Mouse (Mus musculus): ENCODE data around the gene Galnt9. TPM values are rescaled to one million over a fixed set of nuclear protein-coding genes. Genes with fewer than 3 reads are reported as not detected.

Galnt9 gene
- polyA plus RNA-seq, 1 experiment from 2014 or later: 23.9 TPM

DNA sequence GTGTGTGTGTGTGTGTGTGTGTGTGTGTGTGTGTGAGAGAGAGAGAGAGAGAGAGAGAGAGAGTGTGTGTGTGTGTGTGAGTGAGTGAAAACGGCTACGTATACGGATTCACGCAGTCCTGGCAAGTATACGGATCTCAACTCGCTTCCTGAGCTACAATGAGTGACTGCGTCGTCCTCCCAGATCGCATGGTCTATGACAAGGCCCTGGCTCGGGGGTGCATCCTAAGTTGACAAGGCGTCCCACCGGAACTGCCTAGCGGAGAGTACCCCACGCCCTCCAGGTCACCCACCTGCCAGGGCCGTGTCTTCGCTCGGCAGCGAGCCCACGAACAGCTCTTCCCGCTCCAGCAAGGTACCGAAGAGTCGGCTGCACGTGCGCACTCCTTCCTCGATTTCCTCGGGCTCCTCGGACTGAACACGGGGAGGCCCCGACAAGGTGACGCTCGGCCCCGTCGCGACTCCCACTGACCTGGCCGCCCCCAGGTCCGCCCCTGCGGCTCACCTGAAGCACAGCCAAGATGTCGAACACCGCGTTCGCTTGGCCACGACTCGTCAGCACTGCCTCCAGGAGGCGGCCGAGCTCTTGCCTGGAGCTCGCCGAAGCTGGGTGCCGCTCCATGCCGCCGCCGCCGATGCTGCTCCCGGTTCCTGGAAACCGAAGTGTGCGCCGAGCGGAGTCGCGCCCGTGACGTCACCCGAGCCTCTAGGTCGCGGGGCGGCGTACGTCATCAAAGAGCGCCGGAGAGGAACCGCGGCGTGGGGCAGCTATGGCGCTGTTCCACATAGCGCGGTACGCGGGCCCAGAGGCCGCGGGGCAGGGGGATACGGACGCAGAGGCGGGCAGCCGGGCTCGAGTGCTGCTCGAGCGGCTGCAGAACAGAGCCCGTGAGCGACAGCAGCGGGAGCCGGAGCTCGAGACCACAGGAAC is 108.8 kb downstream of the Galnt9 start, which contains the start of the genes Noc4l and Ddx51:
Gene Noc4l (minus strand): TSS at position 699 of the 930 bp plus-strand sequence.
Gene Ddx51 (plus strand): TSS at position 733 of the 930 bp plus-strand sequence.
- H3K36me3 ChIP-seq (replicated peaks; ENCODE audit: control insufficient read depth, insufficient read depth): peaks cover 74% of the 10 kb centered on the region
- peak within 1 kb of the TSS; percentile 88 for H3K4me3 ChIP-seq (replicated peaks; ENCODE audit: low read length)
- ATAC-seq (ENCODE audit: low FRiP score): peak; percentile 81
- H3K9me3 ChIP-seq (ENCODE audit: control insufficient read depth, low read length): no peaks in the 10 kb centered on the region
- peak within 1 kb of the TSS; percentile 80 for H3K9ac ChIP-seq
- peaks cover 6% of the 10 kb centered on the region for H3K4me1 ChIP-seq (replicated peaks; ENCODE audit: control insufficient read depth, insufficient read depth, low read length)
- WGBS: 1% methylated on average over 91 of the region's 91 CpGs
- DNase-seq (ENCODE audit: low spot score): peak; percentile 99
- peak within 1 kb of the TSS; percentile 95 for H3K4me2 ChIP-seq (replicated peaks)
- no peaks in the 10 kb centered on the region for H3K27me3 ChIP-seq (ENCODE audit: control insufficient read depth, insufficient read depth, low read length)
- no peak within 1 kb of the TSS for H3K27ac ChIP-seq

GRCm38 (mm10) chr5:110653686-110654085 is 109.5 kb downstream of the Galnt9 start:
- DNase-seq (ENCODE audit: low spot score) (no peak), ATAC-seq (ENCODE audit: low FRiP score) (peak; percentile 56)
- Histone ChIP-seq H3K27ac (no peak overlapping the region), H3K4me3 (replicated peaks; ENCODE audit: low read length) (peak overlapping the region; percentile 88), H3K9ac (peak overlapping the region; percentile 80), H3K36me3 (replicated peaks; ENCODE audit: control insufficient read depth, insufficient read depth) (peaks cover 74% of the 10 kb centered on the region), H3K27me3 (ENCODE audit: control insufficient read depth, insufficient read depth, low read length) (no peaks in the 10 kb centered on the region), H3K4me2 (replicated peaks) (peak overlapping the region; percentile 95), H3K9me3 (ENCODE audit: control insufficient read depth, low read length) (no peaks in the 10 kb centered on the region), H3K4me1 (replicated peaks; ENCODE audit: control insufficient read depth, insufficient read depth, low read length) (peaks cover 6% of the 10 kb centered on the region)
- WGBS: 3% methylated on average over 33 of the region's 37 CpGs

- ATAC-seq (ENCODE audit: low FRiP score) (no peak), DNase-seq (ENCODE audit: low spot score) (no peak)
- no peak overlapping the region for H3K27ac ChIP-seq
These were observed 115.5 kb downstream of the Galnt9 start for GRCm38 (mm10) chr5:110659682-110660081.

DNA sequence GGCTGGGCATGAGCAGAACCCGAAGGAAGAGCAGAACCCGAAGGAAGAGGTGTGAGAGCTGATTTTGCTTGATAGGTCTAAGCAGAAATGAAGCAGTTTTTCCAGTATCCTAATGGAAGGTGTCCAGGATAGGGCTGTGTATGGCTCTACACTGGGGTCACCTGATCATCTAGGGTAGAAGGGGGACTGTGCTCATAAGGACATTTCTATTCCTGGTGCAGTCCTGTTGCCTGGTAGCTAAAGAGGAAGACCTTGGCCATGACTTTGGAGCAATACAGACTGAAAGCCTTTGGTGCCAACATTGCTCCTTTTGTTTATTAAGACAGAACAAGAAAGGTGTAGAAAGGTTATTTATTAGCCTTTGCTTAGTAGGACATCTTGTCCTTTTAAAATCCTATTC is 119.9 kb downstream of the Galnt9 start:
- DNase-seq (ENCODE audit: low spot score) (no peak), ATAC-seq (ENCODE audit: low FRiP score) (no peak)
- Histone ChIP-seq H3K4me2 (replicated peaks) (no peak overlapping the region), H3K4me1 (replicated peaks; ENCODE audit: control insufficient read depth, insufficient read depth, low read length) (no peaks in the 10 kb centered on the region), H3K27me3 (ENCODE audit: control insufficient read depth, insufficient read depth, low read length) (no peaks in the 10 kb centered on the region), H3K9me3 (ENCODE audit: control insufficient read depth, low read length) (no peaks in the 10 kb centered on the region), H3K36me3 (replicated peaks; ENCODE audit: control insufficient read depth, insufficient read depth) (peaks cover 98% of the 10 kb centered on the region), H3K9ac (no peak overlapping the region), H3K4me3 (replicated peaks; ENCODE audit: low read length) (no peak overlapping the region), H3K27ac (no peak overlapping the region)
- WGBS: 98% methylated on average over 2 of the region's 2 CpGs

More at GRCm38 (mm10) chr5:110659682-110660081, 115.5 kb downstream of the Galnt9 start:
- no peaks in the 10 kb centered on the region for H3K4me1 ChIP-seq (replicated peaks; ENCODE audit: control insufficient read depth, insufficient read depth, low read length)
- H3K4me3 ChIP-seq (replicated peaks; ENCODE audit: low read length): no peak overlapping the region
- H3K9me3 ChIP-seq (ENCODE audit: control insufficient read depth, low read length): no peaks in the 10 kb centered on the region
- H3K27me3 ChIP-seq (ENCODE audit: control insufficient read depth, insufficient read depth, low read length): no peaks in the 10 kb centered on the region
- no peak overlapping the region for H3K9ac ChIP-seq
- H3K4me2 ChIP-seq (replicated peaks): no peak overlapping the region
- peaks cover 98% of the 10 kb centered on the region for H3K36me3 ChIP-seq (replicated peaks; ENCODE audit: control insufficient read depth, insufficient read depth)

DNA sequence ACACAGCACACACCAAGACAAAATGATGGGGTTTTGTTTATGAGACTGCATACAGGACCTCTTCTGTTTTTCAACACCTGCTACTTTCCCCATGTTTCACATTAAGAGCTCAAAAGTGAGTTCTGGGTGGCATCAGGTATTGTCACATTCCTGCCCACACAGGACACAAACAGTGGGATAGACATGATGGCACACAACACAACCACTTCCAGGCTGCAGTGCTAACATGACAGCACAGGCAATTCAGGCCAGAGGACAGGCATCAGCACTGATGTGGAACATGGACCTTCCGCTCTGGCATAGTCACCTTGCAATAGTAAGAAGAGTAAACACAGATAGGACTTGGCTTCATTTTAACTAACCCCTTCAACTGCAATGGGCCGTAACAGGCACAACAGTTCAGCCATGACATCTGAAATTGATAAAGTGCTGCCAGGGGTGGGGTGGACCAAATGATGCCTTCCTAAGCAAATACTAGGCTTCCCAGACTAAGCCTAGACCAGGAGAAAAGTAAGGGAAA is 120.7 kb downstream of the Galnt9 start:
- H3K27ac ChIP-seq: no peak overlapping the region
- H3K4me1 ChIP-seq (replicated peaks; ENCODE audit: control insufficient read depth, insufficient read depth, low read length): no peaks in the 10 kb centered on the region
- no peak overlapping the region for H3K4me2 ChIP-seq (replicated peaks)
- no peak for DNase-seq (ENCODE audit: low spot score)
- no peaks in the 10 kb centered on the region for H3K27me3 ChIP-seq (ENCODE audit: control insufficient read depth, insufficient read depth, low read length)
- H3K4me3 ChIP-seq (replicated peaks; ENCODE audit: low read length): no peak overlapping the region
- 97% methylated on average over 2 of the region's 2 CpGs for WGBS
- ATAC-seq (ENCODE audit: low FRiP score): no peak
- peaks cover 98% of the 10 kb centered on the region for H3K36me3 ChIP-seq (replicated peaks; ENCODE audit: control insufficient read depth, insufficient read depth)
- H3K9me3 ChIP-seq (ENCODE audit: control insufficient read depth, low read length): no peaks in the 10 kb centered on the region
- no peak overlapping the region for H3K9ac ChIP-seq

GRCm38 (mm10) chr5:110665486-110666121 is 121.4 kb downstream of the Galnt9 start:
- no peak overlapping the region for H3K4me3 ChIP-seq (replicated peaks; ENCODE audit: low read length)
- ATAC-seq (ENCODE audit: low FRiP score): no peak
- H3K9ac ChIP-seq: no peak overlapping the region
- no peak overlapping the region for H3K27ac ChIP-seq
- peaks cover 98% of the 10 kb centered on the region for H3K36me3 ChIP-seq (replicated peaks; ENCODE audit: control insufficient read depth, insufficient read depth)
- no peak overlapping the region for H3K4me2 ChIP-seq (replicated peaks)
- DNase-seq (ENCODE audit: low spot score): no peak
- H3K4me1 ChIP-seq (replicated peaks; ENCODE audit: control insufficient read depth, insufficient read depth, low read length): no peaks in the 10 kb centered on the region
- H3K27me3 ChIP-seq (ENCODE audit: control insufficient read depth, insufficient read depth, low read length): no peaks in the 10 kb centered on the region
- WGBS: 63% methylated on average over 6 of the region's 6 CpGs
- no peaks in the 10 kb centered on the region for H3K9me3 ChIP-seq (ENCODE audit: control insufficient read depth, low read length)

Small RNA genes within 50 kb of the gene (microRNA-seq; reads per million reads assigned to microRNA genes)
- 3.2 reads per million, percentile 14 among the genes with 10 or more reads in this experiment for gene Mir7026

Other genes starting within 250 kb of the Galnt9 start
- 9.9 and 12.2 TPM in 2 replicates for gene P2rx2, start 201.1 kb upstream of the Galnt9 start, polyA plus RNA-seq (2014; fragmentation: Nextera tagmentation; extraction: Ambion mirVana)
- gene Lrcol1, start 199.6 kb upstream of the Galnt9 start, polyA plus RNA-seq (2014; fragmentation: Nextera tagmentation; extraction: Ambion mirVana): not detected in 2 replicates
- gene Fbrsl1, start 95.9 kb upstream of the Galnt9 start, polyA plus RNA-seq (2014; fragmentation: Nextera tagmentation; extraction: Ambion mirVana): 23.8 and 24.8 TPM in 2 replicates
- 32.8 and 33.9 TPM in 2 replicates for gene Noc4l, start 109.1 kb downstream of the Galnt9 start, polyA plus RNA-seq (2014; fragmentation: Nextera tagmentation; extraction: Ambion mirVana)
- 20.4 and 21.4 TPM in 2 replicates for gene Ddx51, start 109.1 kb downstream of the Galnt9 start, polyA plus RNA-seq (2014; fragmentation: Nextera tagmentation; extraction: Ambion mirVana)
- 43.3 and 45.5 TPM in 2 replicates for gene Ep400, start 226.4 kb downstream of the Galnt9 start, polyA plus RNA-seq (2014; fragmentation: Nextera tagmentation; extraction: Ambion mirVana)
- gene Pus1, start 236.3 kb downstream of the Galnt9 start, polyA plus RNA-seq (2014; fragmentation: Nextera tagmentation; extraction: Ambion mirVana): 9.8 and 11.5 TPM in 2 replicates

Measured in hindbrain, embryonic 14.5 days (tissue).